Mouse (Mus musculus) forebrain, embryonic 12.5 days (tissue): ENCODE results near the gene Pms2. TPM values are rescaled to one million over a fixed set of nuclear protein-coding genes. Genes with fewer than 3 reads are reported as not detected.
A peak's percentile ranks its signal among the peaks of the same experiment; 100 is the strongest.

Experiments
- ATAC-seq: fragments of 200-750 bp; cut with Nextera tagmentation; 2 replicates; pipeline ENCODE4 v1.8.0; 2017; ENCODE audit warnings: moderate TSS enrichment; ENCODE audit not compliant: low FRiP score
- H3K27ac ChIP-seq: fragments of 300-500 bp; sonication (generic); 2 replicates; pipeline ENCODE4 v1.5.1; 2016; ENCODE audit warnings: mild to moderate bottlenecking
- H3K27me3 ChIP-seq: fragments of 300-500 bp; sonication (generic); 2 replicates; pipeline ENCODE4 v1.6.1; 2016; ENCODE audit warnings: mild to moderate bottlenecking
- H3K36me3 ChIP-seq: fragments of 300-500 bp; sonication (generic); replicated peaks from 2 replicates; pipeline ENCODE4 v1.6.1; 2016; ENCODE audit warnings: mild to moderate bottlenecking
- H3K4me1 ChIP-seq: fragments of 300-500 bp; sonication (generic); 2 replicates; pipeline ENCODE4 v1.6.1; 2016
- H3K4me2 ChIP-seq: fragments of 300-500 bp; sonication (generic); 2 replicates; pipeline ENCODE4 v1.6.1; 2016; ENCODE audit warnings: mild to moderate bottlenecking, moderate library complexity
- H3K4me3 ChIP-seq: fragments of 300-500 bp; sonication (generic); replicated peaks from 2 replicates; pipeline ENCODE4 v1.5.1; 2016; ENCODE audit warnings: mild to moderate bottlenecking
- H3K9ac ChIP-seq: fragments of 300-500 bp; sonication (generic); 2 replicates; pipeline ENCODE4 v1.6.1; 2016; ENCODE audit warnings: mild to moderate bottlenecking
- H3K9me3 ChIP-seq: fragments of 300-500 bp; sonication (generic); 2 replicates; pipeline ENCODE4 v1.6.1; 2016
- WGBS: fragments of 180-500 bp; shearing (Covaris S2); methylation state at CpG from one replicate; pipeline ENCODE4 v1.1.7; 2016; 5-methylcytosine and 5-hydroxymethylcytosine counted together
- polyA plus RNA-seq: library from polyadenylated mRNA; unstranded; fragments of >200 nt; fragmentation: Nextera tagmentation; extraction: Ambion mirVana; gene quantifications from 2 replicates; pipeline ENCODE4 v1.2.1, GENCODE M21; 2016

The Pms2 gene
- polyA plus RNA-seq, 1 experiment from 2014 or later, result 38.5 TPM

GRCm38 (mm10) chr5:143916221-143916620, 6.5 kb downstream of the Pms2 start:
- no peaks in the 10 kb centered on the region for H3K9me3 ChIP-seq
- no peak overlapping the region for H3K4me3 ChIP-seq
- ATAC-seq, result no peak
- H3K27me3 ChIP-seq, result no peaks in the 10 kb centered on the region
- H3K4me2 ChIP-seq, result no peak overlapping the region
- H3K27ac ChIP-seq, result no peak overlapping the region
- WGBS, result 92% methylated on average over 9 of the region's 9 CpGs
- H3K36me3 ChIP-seq, result peaks cover 49% of the 10 kb centered on the region
- peaks cover under 1% of the 10 kb centered on the region; the same call in 1 of the 2 replicates for H3K4me1 ChIP-seq
- H3K9ac ChIP-seq, result no peak overlapping the region

GRCm38 (mm10) chr5:143917418-143917817, 7.7 kb downstream of the Pms2 start:
- H3K36me3 ChIP-seq, result peaks cover 58% of the 10 kb centered on the region

GRCm38 (mm10) chr5:143918120-143918519, 8.4 kb downstream of the Pms2 start:
- H3K27me3 ChIP-seq, result no peaks in the 10 kb centered on the region
- no peaks in the 10 kb centered on the region for H3K4me1 ChIP-seq
- no peak for ATAC-seq
- H3K9ac ChIP-seq, result no peak overlapping the region
- H3K4me3 ChIP-seq, result no peak overlapping the region
- no peaks in the 10 kb centered on the region for H3K9me3 ChIP-seq
- H3K36me3 ChIP-seq, result peaks cover 61% of the 10 kb centered on the region
- H3K4me2 ChIP-seq, result no peak overlapping the region
- WGBS, result 94% methylated on average over 3 of the region's 3 CpGs
- no peak overlapping the region for H3K27ac ChIP-seq

More at GRCm38 (mm10) chr5:143917418-143917817, 7.7 kb downstream of the Pms2 start:
- Histone ChIP-seq H3K27me3 (no peaks in the 10 kb centered on the region), H3K4me1 (no peaks in the 10 kb centered on the region), H3K9me3 (no peaks in the 10 kb centered on the region), H3K4me3 (no peak overlapping the region), H3K9ac (no peak overlapping the region), H3K4me2 (no peak overlapping the region), H3K27ac (no peak overlapping the region)
- no peak for ATAC-seq
- 57% methylated on average over 5 of the region's 5 CpGs for WGBS

GRCm38 (mm10) chr5:143924781-143925452, 15.2 kb downstream of the Pms2 start:
- WGBS, result 89% methylated on average over 6 of the region's 6 CpGs
- H3K4me3 ChIP-seq, result no peak overlapping the region
- no peak for ATAC-seq
- no peaks in the 10 kb centered on the region for H3K27me3 ChIP-seq
- no peak overlapping the region for H3K27ac ChIP-seq
- H3K36me3 ChIP-seq, result peaks cover 79% of the 10 kb centered on the region
- no peak overlapping the region for H3K4me2 ChIP-seq
- H3K4me1 ChIP-seq, result no peaks in the 10 kb centered on the region
- no peaks in the 10 kb centered on the region for H3K9me3 ChIP-seq
- H3K9ac ChIP-seq, result no peak overlapping the region

GRCm38 (mm10) chr5:143927875-143928274, 18.1 kb downstream of the Pms2 start, which contains the start of gene Gm42421:
Gene Gm42421 (plus strand): TSS chr5:143928175.
- H3K9me3 ChIP-seq, result no peaks in the 10 kb centered on the region
- no peak within 1 kb of the TSS for H3K9ac ChIP-seq
- H3K27me3 ChIP-seq, result no peaks in the 10 kb centered on the region
- no peak within 1 kb of the TSS for H3K4me3 ChIP-seq
- H3K27ac ChIP-seq, result no peak within 1 kb of the TSS
- H3K4me2 ChIP-seq, result no peak within 1 kb of the TSS
- WGBS, result 94% methylated on average over 8 of the region's 8 CpGs
- peaks cover 79% of the 10 kb centered on the region for H3K36me3 ChIP-seq
- no peaks in the 10 kb centered on the region for H3K4me1 ChIP-seq
- no peak for ATAC-seq

DNA sequence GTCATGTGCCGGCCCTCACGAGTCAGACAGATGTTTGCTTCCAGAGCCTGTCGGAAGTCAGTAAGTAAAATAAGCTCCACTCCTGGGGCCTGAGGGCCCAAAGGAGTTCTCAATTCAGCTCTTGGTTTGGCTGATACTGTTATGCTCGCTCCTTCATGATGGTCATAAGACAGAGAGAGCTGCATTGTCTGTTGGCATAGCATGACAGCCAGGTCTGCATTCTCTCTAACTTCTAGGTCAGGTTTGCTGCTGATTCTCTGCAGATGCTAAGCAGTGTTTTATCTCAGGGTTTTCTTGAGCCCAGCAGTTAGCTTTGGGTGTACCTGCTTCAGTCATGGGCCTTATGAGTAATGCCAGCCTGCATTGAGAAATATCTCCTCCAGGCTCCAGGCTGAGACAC, 19.5 kb downstream of the Pms2 start:
- Histone ChIP-seq H3K4me1 (no peaks in the 10 kb centered on the region), H3K4me2 (no peak overlapping the region), H3K27ac (no peak overlapping the region), H3K9ac (no peak overlapping the region), H3K27me3 (no peaks in the 10 kb centered on the region), H3K9me3 (no peaks in the 10 kb centered on the region), H3K36me3 (peaks cover 69% of the 10 kb centered on the region), H3K4me3 (no peak overlapping the region)
- WGBS, result 89% methylated on average over 4 of the region's 4 CpGs
- no peak for ATAC-seq

- Histone ChIP-seq H3K36me3 (peaks cover 55% of the 10 kb centered on the region), H3K4me1 (no peaks in the 10 kb centered on the region), H3K4me2 (no peak overlapping the region), H3K9ac (no peak overlapping the region), H3K9me3 (no peaks in the 10 kb centered on the region), H3K27ac (no peak overlapping the region), H3K4me3 (no peak overlapping the region), H3K27me3 (no peaks in the 10 kb centered on the region)
- WGBS, result 94% methylated on average over 12 of the region's 12 CpGs
- no peak for ATAC-seq
Observed at GRCm38 (mm10) chr5:143930656-143931055, 20.9 kb downstream of the Pms2 start.

GRCm38 (mm10) chr5:143931863-143932580, 22.3 kb downstream of the Pms2 start:
- WGBS, result 89% methylated on average over 6 of the region's 6 CpGs
- Histone ChIP-seq H3K9me3 (no peaks in the 10 kb centered on the region), H3K36me3 (peaks cover 42% of the 10 kb centered on the region), H3K4me1 (no peaks in the 10 kb centered on the region), H3K27me3 (no peaks in the 10 kb centered on the region), H3K4me2 (no peak overlapping the region), H3K9ac (no peak overlapping the region), H3K4me3 (no peak overlapping the region), H3K27ac (no peak overlapping the region)
- no peak for ATAC-seq

- Histone ChIP-seq H3K4me3 (no peak within 1 kb of the TSS), H3K9me3 (no peaks in the 10 kb centered on the region), H3K27me3 (no peaks in the 10 kb centered on the region), H3K9ac (no peak within 1 kb of the TSS), H3K4me2 (peak within 1 kb of the TSS; percentile 26; the same call in 1 of the 2 replicates), H3K36me3 (peaks cover 41% of the 10 kb centered on the region), H3K27ac (no peak within 1 kb of the TSS), H3K4me1 (no peaks in the 10 kb centered on the region)
- WGBS, result 14% methylated on average over 8 of the region's 8 CpGs
- ATAC-seq, result no peak
Observed at GRCm38 (mm10) chr5:143932831-143933230, 23.1 kb downstream of the Pms2 start, which contains the start of gene Rsph10b. Gene Rsph10b (plus strand): TSS chr5:143933035.

DNA sequence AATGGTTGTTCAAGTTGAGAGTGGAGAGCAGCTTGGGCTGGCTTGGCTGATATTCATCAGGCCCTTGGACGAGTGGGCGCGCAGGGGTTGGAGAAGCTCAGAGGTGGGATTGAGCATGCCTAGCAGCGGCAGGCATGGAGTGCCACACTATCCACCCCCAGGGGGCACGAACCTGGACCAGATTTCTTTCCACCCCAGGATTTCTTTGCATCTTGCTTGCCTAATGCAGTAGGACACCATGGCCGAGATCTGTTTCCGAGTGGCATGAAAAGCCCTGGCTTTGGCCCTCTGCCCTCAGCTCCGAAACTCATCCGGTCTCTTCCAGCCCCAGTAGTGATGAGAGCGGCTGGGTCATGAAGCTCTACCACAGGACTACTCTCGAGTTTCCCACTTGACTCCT, 23.6 kb downstream of the Pms2 start:
- Histone ChIP-seq H3K36me3 (peaks cover 36% of the 10 kb centered on the region), H3K4me2 (no peak overlapping the region), H3K4me1 (no peaks in the 10 kb centered on the region), H3K4me3 (no peak overlapping the region), H3K9me3 (no peaks in the 10 kb centered on the region), H3K9ac (no peak overlapping the region), H3K27ac (no peak overlapping the region), H3K27me3 (no peaks in the 10 kb centered on the region)
- 86% methylated on average over 11 of the region's 11 CpGs for WGBS
- ATAC-seq, result no peak

GRCm38 (mm10) chr5:143933875-143934274, 24.1 kb downstream of the Pms2 start:
- ATAC-seq, result no peak
- Histone ChIP-seq H3K36me3 (peaks cover 31% of the 10 kb centered on the region), H3K9ac (no peak overlapping the region), H3K4me3 (no peak overlapping the region), H3K4me1 (no peaks in the 10 kb centered on the region), H3K4me2 (no peak overlapping the region), H3K27me3 (no peaks in the 10 kb centered on the region), H3K27ac (no peak overlapping the region), H3K9me3 (no peaks in the 10 kb centered on the region)
- WGBS, result 79% methylated on average over 1 of the region's 1 CpGs

- peaks cover 10% of the 10 kb centered on the region for H3K36me3 ChIP-seq
- ATAC-seq, result no peak
- 88% methylated on average over 9 of the region's 9 CpGs for WGBS
- H3K9me3 ChIP-seq, result no peaks in the 10 kb centered on the region
- no peaks in the 10 kb centered on the region for H3K27me3 ChIP-seq
- H3K9ac ChIP-seq, result no peak overlapping the region
- no peaks in the 10 kb centered on the region for H3K4me1 ChIP-seq
- H3K27ac ChIP-seq, result no peak overlapping the region
- H3K4me3 ChIP-seq, result no peak overlapping the region
- no peak overlapping the region for H3K4me2 ChIP-seq
Observed at GRCm38 (mm10) chr5:143936156-143936555, 26.4 kb downstream of the Pms2 start.

GRCm38 (mm10) chr5:143941588-143941987, 31.8 kb downstream of the Pms2 start:
- 24% methylated on average over 10 of the region's 10 CpGs for WGBS
- Histone ChIP-seq H3K4me1 (no peaks in the 10 kb centered on the region), H3K4me3 (no peak overlapping the region), H3K9ac (no peak overlapping the region), H3K27ac (no peak overlapping the region), H3K9me3 (no peaks in the 10 kb centered on the region), H3K27me3 (no peaks in the 10 kb centered on the region), H3K4me2 (no peak overlapping the region), H3K36me3 (no peaks in the 10 kb centered on the region)
- ATAC-seq, result no peak
